Mouse (Mus musculus) forebrain, embryonic 13.5 days (tissue): ENCODE results near the gene Adgrb2. TPM values are rescaled to one million over a fixed set of nuclear protein-coding genes. Genes with fewer than 3 reads are reported as not detected.
A peak's percentile ranks its signal among the peaks of the same experiment; 100 is the strongest.

Experiments used
- ATAC-seq: fragments of 200-750 bp; cut with Nextera tagmentation; 2 replicates; pipeline ENCODE4 v1.8.0; 2017
- H3K27ac ChIP-seq: fragments of 300-500 bp; sonication (generic); 2 replicates; pipeline ENCODE4 v1.5.1; 2015; ENCODE audit warnings: inconsistent platforms, mild to moderate bottlenecking, moderate library complexity
- H3K27me3 ChIP-seq: fragments of 300-500 bp; sonication (generic); 2 replicates; pipeline ENCODE4 v1.6.1; 2015; ENCODE audit warnings: mild to moderate bottlenecking, inconsistent platforms
- H3K36me3 ChIP-seq: fragments of 300-500 bp; sonication (generic); 2 replicates; pipeline ENCODE4 v1.6.1; 2015; ENCODE audit warnings: mild to moderate bottlenecking, inconsistent platforms; ENCODE audit not compliant: poor library complexity, severe bottlenecking
- H3K4me1 ChIP-seq: fragments of 300-500 bp; sonication (generic); 2 replicates; pipeline ENCODE4 v1.6.1; 2015; ENCODE audit warnings: inconsistent platforms
- H3K4me2 ChIP-seq: fragments of 300-500 bp; sonication (generic); 2 replicates; pipeline ENCODE4 v1.6.1; 2015; ENCODE audit warnings: inconsistent platforms, mild to moderate bottlenecking, moderate library complexity
- H3K4me3 ChIP-seq: fragments of 300-500 bp; sonication (generic); 2 replicates; pipeline ENCODE4 v1.5.1; 2015; ENCODE audit warnings: mild to moderate bottlenecking, inconsistent platforms
- H3K9ac ChIP-seq: fragments of 300-500 bp; sonication (generic); 2 replicates; pipeline ENCODE4 v1.6.1; 2015; ENCODE audit warnings: mild to moderate bottlenecking, inconsistent platforms
- H3K9me3 ChIP-seq: fragments of 300-500 bp; sonication (generic); replicated peaks from 2 replicates; pipeline ENCODE4 v1.6.1; 2016; ENCODE audit warnings: inconsistent platforms
- WGBS: fragments of 180-500 bp; shearing (Covaris S2); methylation state at CpG from one replicate; pipeline ENCODE4 v1.1.7; 2015; 5-methylcytosine and 5-hydroxymethylcytosine counted together
- polyA plus RNA-seq: library from polyadenylated mRNA; unstranded; fragments of >200 nt; fragmentation: Nextera tagmentation; extraction: Ambion mirVana; gene quantifications from 2 replicates; pipeline ENCODE4 v1.2.1, GENCODE M21; 2015

The Adgrb2 gene
- polyA plus RNA-seq = 6.4 and 8.3 TPM in 2 replicates

DNA sequence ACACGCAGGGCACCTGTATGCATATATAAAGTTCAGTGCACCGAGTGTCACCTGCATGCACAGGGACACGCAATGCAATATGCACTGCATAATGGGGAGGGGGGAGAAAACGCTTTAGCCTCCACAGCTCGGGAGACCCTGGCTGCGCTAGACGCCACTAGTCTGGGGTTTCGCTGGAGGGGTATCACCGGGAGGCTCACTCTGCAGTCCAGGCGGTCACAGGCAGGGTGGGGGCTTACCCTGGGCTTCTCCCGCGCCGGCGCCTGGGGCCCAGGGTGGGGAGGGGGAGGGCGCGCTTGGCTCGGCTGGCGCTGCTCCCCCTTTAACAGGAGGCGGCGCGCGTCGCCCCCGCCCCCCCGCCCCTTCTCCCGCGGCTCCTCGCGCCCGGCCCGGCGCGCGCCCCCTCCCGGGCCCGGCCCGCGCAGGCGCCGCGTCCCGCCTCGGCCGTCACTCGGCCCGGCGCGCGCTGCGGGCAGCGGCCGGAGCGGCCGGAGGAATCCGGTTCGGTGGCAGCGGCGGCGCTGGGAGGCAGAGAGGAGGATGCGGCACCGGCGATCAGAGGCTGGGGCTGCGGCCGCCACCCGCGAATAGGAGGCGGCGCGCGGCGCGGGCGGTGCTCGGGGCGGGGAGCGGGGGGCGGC, at the start of gene Adgrb2:
Gene Adgrb2 (plus strand): TSS at position 450 of the 641 bp plus-strand sequence.
- WGBS = 1% methylated on average over 28 of the region's 77 CpGs
- Histone ChIP-seq H3K9me3 (no peaks in the 10 kb centered on the region), H3K9ac (peak within 1 kb of the TSS; percentile 93), H3K27ac (peak within 1 kb of the TSS; percentile 74), H3K4me2 (peak within 1 kb of the TSS; percentile 96), H3K4me3 (peak within 1 kb of the TSS; percentile 80), H3K4me1 (peaks cover 70% of the 10 kb centered on the region), H3K36me3 (no peaks in the 10 kb centered on the region), H3K27me3 (peaks cover 37% of the 10 kb centered on the region)
- peak; percentile 37 for ATAC-seq

DNA sequence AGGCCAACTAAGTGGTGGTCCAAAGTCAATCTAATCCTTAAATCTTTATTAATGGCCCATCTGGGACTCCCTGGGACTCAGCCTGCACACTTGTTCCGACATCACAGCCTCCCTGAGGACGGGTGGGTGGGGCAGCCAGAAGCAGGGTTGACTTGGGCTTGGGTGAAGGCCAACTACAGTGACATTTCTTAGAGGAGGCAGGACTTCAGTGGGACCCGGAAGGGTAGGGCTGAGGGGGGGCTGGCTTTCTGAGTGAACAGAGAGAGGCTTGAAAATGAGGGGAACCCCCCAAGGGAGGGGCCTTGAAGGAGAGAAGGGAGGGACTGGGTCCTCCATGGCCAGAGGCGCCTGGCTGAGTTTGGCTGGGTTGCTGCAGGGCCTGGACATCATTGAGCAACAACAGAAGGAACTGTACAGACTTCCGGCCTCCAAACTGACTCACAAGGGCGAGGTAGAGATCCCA, 33.3 kb upstream of the Adgrb2 start:
- Histone ChIP-seq H3K4me1 (0 out of 2 replicates have a peak, but pooled peaks cover 6% of the 10 kb centered on the region), H3K9ac (no peak overlapping the region), H3K4me3 (no peak overlapping the region), H3K27ac (no peak overlapping the region), H3K4me2 (no peak overlapping the region), H3K27me3 (no peaks in the 10 kb centered on the region), H3K36me3 (no peaks in the 10 kb centered on the region), H3K9me3 (no peaks in the 10 kb centered on the region)
- ATAC-seq = no peak
- 76% methylated on average over 6 of the region's 6 CpGs for WGBS

- H3K9ac ChIP-seq = no peak overlapping the region
- no peaks in the 10 kb centered on the region for H3K36me3 ChIP-seq
- 0 out of 2 replicates have a peak, but pooled peaks cover 6% of the 10 kb centered on the region for H3K4me1 ChIP-seq
- H3K9me3 ChIP-seq = no peaks in the 10 kb centered on the region
- no peak overlapping the region for H3K4me3 ChIP-seq
- WGBS = 76% methylated on average over 5 of the region's 5 CpGs
- H3K27me3 ChIP-seq = no peaks in the 10 kb centered on the region
- H3K4me2 ChIP-seq = no peak overlapping the region
- ATAC-seq = no peak
- no peak overlapping the region for H3K27ac ChIP-seq
These were observed 32.3 kb upstream of the Adgrb2 start for GRCm38 (mm10) chr4:129952241-129952810.

GRCm38 (mm10) chr4:129954527-129954926, 30.1 kb upstream of the Adgrb2 start:
- H3K27ac ChIP-seq = no peak overlapping the region
- WGBS = 52% methylated on average over 2 of the region's 2 CpGs
- H3K36me3 ChIP-seq = no peaks in the 10 kb centered on the region
- no peak overlapping the region for H3K9ac ChIP-seq
- H3K4me3 ChIP-seq = no peak overlapping the region
- ATAC-seq = no peak
- no peaks in the 10 kb centered on the region for H3K9me3 ChIP-seq
- H3K4me1 ChIP-seq = 0 out of 2 replicates have a peak, but pooled peaks cover 6% of the 10 kb centered on the region
- 0 out of 2 replicates have a peak, but pooled peaks cover 3% of the 10 kb centered on the region for H3K27me3 ChIP-seq
- H3K4me2 ChIP-seq = no peak overlapping the region

GRCm38 (mm10) chr4:129960180-129960944, 24.3 kb upstream of the Adgrb2 start:
- ATAC-seq = peak; percentile 90
- Histone ChIP-seq H3K9me3 (no peaks in the 10 kb centered on the region), H3K4me1 (peaks cover 30% of the 10 kb centered on the region), H3K36me3 (no peaks in the 10 kb centered on the region), H3K27me3 (peaks cover 7% of the 10 kb centered on the region; the same call in 1 of the 2 replicates), H3K4me3 (peak overlapping the region; percentile 47), H3K9ac (peak overlapping the region; percentile 58), H3K27ac (peak overlapping the region; percentile 73), H3K4me2 (peak overlapping the region; percentile 96)
- under 1% methylated on average over 37 of the region's 37 CpGs for WGBS

- 71% methylated on average over 11 of the region's 11 CpGs for WGBS
- Histone ChIP-seq H3K9me3 (no peaks in the 10 kb centered on the region), H3K36me3 (no peaks in the 10 kb centered on the region), H3K27me3 (peaks cover 5% of the 10 kb centered on the region; the same call in 1 of the 2 replicates), H3K4me1 (peaks cover 59% of the 10 kb centered on the region), H3K4me2 (no peak overlapping the region), H3K27ac (peak overlapping the region; percentile 91; the same call in 1 of the 2 replicates), H3K9ac (no peak overlapping the region), H3K4me3 (no peak overlapping the region)
- ATAC-seq = no peak
These were observed 19.4 kb upstream of the Adgrb2 start for GRCm38 (mm10) chr4:129965294-129965693.

- no peaks in the 10 kb centered on the region for H3K36me3 ChIP-seq
- no peak overlapping the region for H3K4me3 ChIP-seq
- no peaks in the 10 kb centered on the region for H3K9me3 ChIP-seq
- 1% methylated on average over 10 of the region's 10 CpGs for WGBS
- H3K27me3 ChIP-seq = peaks cover 3% of the 10 kb centered on the region
- peaks cover 59% of the 10 kb centered on the region for H3K4me1 ChIP-seq
- H3K4me2 ChIP-seq = peak overlapping the region; percentile 42
- peak overlapping the region; percentile 30; the same call in 1 of the 2 replicates for H3K9ac ChIP-seq
- peak; percentile 54 for ATAC-seq
- peak overlapping the region; percentile 91 for H3K27ac ChIP-seq
These were observed 18.5 kb upstream of the Adgrb2 start for GRCm38 (mm10) chr4:129966201-129966600.

- Histone ChIP-seq H3K9ac (peak overlapping the region; percentile 48), H3K4me1 (peaks cover 67% of the 10 kb centered on the region), H3K27me3 (peaks cover 3% of the 10 kb centered on the region), H3K4me2 (peak overlapping the region; percentile 43), H3K9me3 (no peaks in the 10 kb centered on the region), H3K4me3 (no peak overlapping the region; the same call in 1 of the 2 replicates), H3K27ac (peak overlapping the region; percentile 91), H3K36me3 (no peaks in the 10 kb centered on the region)
- WGBS = 10% methylated on average over 13 of the region's 13 CpGs
- ATAC-seq = peak; percentile 83
These were observed 17.4 kb upstream of the Adgrb2 start for GRCm38 (mm10) chr4:129967024-129968014.

- peaks cover 9% of the 10 kb centered on the region for H3K27me3 ChIP-seq
- H3K9me3 ChIP-seq = no peaks in the 10 kb centered on the region
- no peak overlapping the region for H3K4me3 ChIP-seq
- 9% methylated on average over 8 of the region's 8 CpGs for WGBS
- no peak overlapping the region for H3K9ac ChIP-seq
- H3K4me2 ChIP-seq = no peak overlapping the region
- H3K36me3 ChIP-seq = no peaks in the 10 kb centered on the region
- no peak overlapping the region for H3K27ac ChIP-seq
- peaks cover 77% of the 10 kb centered on the region for H3K4me1 ChIP-seq
- ATAC-seq = no peak
These were observed 14.5 kb upstream of the Adgrb2 start for GRCm38 (mm10) chr4:129970168-129970567.

DNA sequence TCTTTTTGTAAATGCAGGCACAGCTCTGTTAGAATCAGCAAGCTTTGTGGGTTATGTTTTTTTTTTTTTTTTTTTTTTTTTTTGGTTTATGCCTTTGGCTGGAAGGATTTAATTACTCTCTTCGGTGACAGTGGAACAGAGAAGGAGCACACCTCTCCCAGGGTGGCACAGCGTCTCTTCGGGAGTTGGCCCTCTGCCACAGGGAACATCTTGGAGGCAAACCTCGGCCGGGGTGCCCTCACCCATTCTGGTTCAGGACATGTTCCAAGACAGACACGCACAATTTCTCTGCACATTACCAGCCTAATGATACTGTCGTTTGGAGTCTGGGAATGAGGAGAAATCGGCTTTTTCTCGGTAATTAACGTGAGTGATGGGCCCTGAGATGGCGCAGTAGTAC, 13.8 kb upstream of the Adgrb2 start:
- 67% methylated on average over 11 of the region's 11 CpGs for WGBS
- Histone ChIP-seq H3K4me1 (peaks cover 70% of the 10 kb centered on the region), H3K36me3 (no peaks in the 10 kb centered on the region), H3K4me3 (no peak overlapping the region), H3K9ac (no peak overlapping the region), H3K27ac (no peak overlapping the region), H3K4me2 (no peak overlapping the region), H3K27me3 (peaks cover 13% of the 10 kb centered on the region), H3K9me3 (no peaks in the 10 kb centered on the region)
- ATAC-seq = no peak

DNA sequence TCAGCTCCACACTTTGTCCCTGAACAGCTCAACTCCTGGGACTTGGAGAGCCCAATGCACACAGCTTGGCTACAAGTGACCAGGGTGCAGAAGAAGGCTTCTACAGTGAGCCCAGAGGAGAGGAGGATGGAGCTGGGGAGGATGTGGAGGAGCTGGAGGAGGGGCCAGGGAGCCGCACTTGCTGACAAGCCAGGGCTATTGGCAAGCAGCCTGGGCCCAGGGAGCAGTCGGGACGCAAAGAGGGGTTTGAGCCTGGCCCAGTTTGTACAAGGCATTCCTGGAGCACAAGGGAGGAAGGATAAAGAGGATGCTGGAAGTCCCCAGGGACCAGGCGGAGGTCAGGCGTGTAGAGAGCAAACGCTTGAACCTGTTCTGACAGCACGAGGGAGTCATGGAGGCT, 12.7 kb upstream of the Adgrb2 start:
- Histone ChIP-seq H3K27ac (no peak overlapping the region), H3K27me3 (peaks cover 19% of the 10 kb centered on the region), H3K4me3 (no peak overlapping the region), H3K4me2 (no peak overlapping the region), H3K9me3 (no peaks in the 10 kb centered on the region), H3K4me1 (peaks cover 59% of the 10 kb centered on the region), H3K36me3 (no peaks in the 10 kb centered on the region), H3K9ac (0 out of 2 replicates have a peak overlapping the region, but pooled peaks have one; percentile 23)
- ATAC-seq = no peak
- 36% methylated on average over 7 of the region's 7 CpGs for WGBS
